Mouse (Mus musculus) megakaryocyte, embryonic 14.5 days (primary cell): ENCODE results near the gene Dusp27.

Experiments used
- FLI1 ChIP-seq: IDR thresholded peaks from 2 replicates; pipeline ENCODE4 v1.6.1; 2012; ENCODE audit warnings: low read length, inconsistent platforms, mixed read lengths
- GATA1 ChIP-seq: IDR thresholded peaks from 3 replicates; pipeline ENCODE4 v1.6.1; 2012; ENCODE audit warnings: mixed read lengths, low read length, inconsistent platforms, borderline replicate concordance

DNA sequence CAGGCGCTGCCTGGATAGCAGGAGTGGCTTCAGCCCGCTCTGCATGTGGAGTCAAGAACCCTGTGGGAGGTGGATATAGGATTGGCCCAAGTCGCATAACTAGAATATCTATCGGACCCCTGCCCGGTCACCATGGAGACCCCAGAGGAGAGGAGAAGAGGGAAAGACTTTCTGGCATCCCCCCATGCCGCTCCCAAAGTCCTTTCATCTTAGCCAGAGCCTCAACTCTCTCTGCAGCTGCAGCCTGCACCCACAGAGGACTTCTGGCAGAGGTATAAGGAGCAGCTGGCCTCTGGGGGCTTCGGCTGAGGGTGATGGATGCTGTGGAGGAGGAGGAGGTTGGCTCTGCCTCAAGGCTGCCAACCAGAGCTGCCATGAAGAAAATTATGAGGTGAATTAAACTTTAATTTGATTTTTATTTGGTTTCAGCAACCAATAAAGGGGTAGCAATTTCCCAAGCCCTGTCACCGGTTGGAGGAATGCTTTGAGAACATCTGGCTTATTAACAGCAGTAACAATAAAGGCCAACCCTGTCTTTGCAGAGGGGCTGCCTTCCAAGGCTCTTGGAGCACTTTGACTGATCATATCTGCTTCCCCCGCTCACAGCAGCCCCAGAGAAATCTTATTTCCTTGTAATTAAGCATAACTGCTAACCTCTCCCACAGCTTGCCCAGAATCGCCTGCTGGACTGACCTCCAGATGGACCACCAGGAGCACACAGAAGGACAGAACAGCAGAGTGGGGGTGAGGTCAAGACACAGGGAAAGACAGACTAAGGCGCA is 78.5 kb downstream of the Dusp27 start:
- TF ChIP-seq GATA1 (no peak), FLI1 (no peak)
